Mouse (Mus musculus): Measurements from ENCODE around the gene C1rl.
A peak's percentile ranks its signal among the peaks of the same experiment; 100 is the strongest.
"Not testable (repeated sequence)": the region's sequence is repeated elsewhere in the genome, so short reads cannot be mapped to it uniquely, and the experiment has no call there.

The C1rl gene

GRCm38 (mm10) chr6:124505028-124505427 is 12.1 kb downstream of the C1rl start:
- no peak for DNase-seq (ENCODE audit: low spot score in 2 of 2)

GRCm38 (mm10) chr6:124506991-124507390 is 14.1 kb downstream of the C1rl start:
- DNase-seq (ENCODE audit: low spot score in 2 of 2): no peak

- no peak for DNase-seq (ENCODE audit: low spot score in 2 of 2)
These were observed 15.4 kb downstream of the C1rl start for GRCm38 (mm10) chr6:124508292-124508691.

- DNase-seq (ENCODE audit: low spot score in 2 of 2): not testable (repeated sequence)
These were observed 16.3 kb downstream of the C1rl start for GRCm38 (mm10) chr6:124509192-124509591.

GRCm38 (mm10) chr6:124511936-124512335 is 19.0 kb downstream of the C1rl start:
- DNase-seq (ENCODE audit: low spot score in 2 of 2): no peak

GRCm38 (mm10) chr6:124512355-124512836 is 19.5 kb downstream of the C1rl start, which contains the start of gene C1ra:
TSS of gene C1ra (plus strand) at chr6:124512405.
- peak in 1 of 2 experiments; percentile 51 for DNase-seq (ENCODE audit: low spot score in 2 of 2)

GRCm38 (mm10) chr6:124517733-124518132 is 24.8 kb downstream of the C1rl start:
- DNase-seq (ENCODE audit: low spot score in 2 of 2): not testable (repeated sequence)

- not testable (repeated sequence) for DNase-seq (ENCODE audit: low spot score in 2 of 2)
These were observed 29.2 kb downstream of the C1rl start for GRCm38 (mm10) chr6:124522082-124522481.

GRCm38 (mm10) chr6:124527881-124528280 is 35.0 kb downstream of the C1rl start:
- no peak for DNase-seq (ENCODE audit: low spot score in 2 of 2)

GRCm38 (mm10) chr6:124531077-124531476 is 38.2 kb downstream of the C1rl start:
- DNase-seq (ENCODE audit: low spot score in 2 of 2): no peak

GRCm38 (mm10) chr6:124536125-124536829 is 43.4 kb downstream of the C1rl start:
- not testable (repeated sequence) for DNase-seq (ENCODE audit: low spot score in 2 of 2)

GRCm38 (mm10) chr6:124541176-124541575 is 48.3 kb downstream of the C1rl start:
- not testable (repeated sequence) for DNase-seq (ENCODE audit: low spot score in 2 of 2)

GRCm38 (mm10) chr6:124542284-124542683 is 49.4 kb downstream of the C1rl start, which contains the start of gene C1s1:
TSS of gene C1s1 (minus strand) at chr6:124542359.
- DNase-seq (ENCODE audit: low spot score in 2 of 2): peak in 1 of 2 experiments; percentile 45

GRCm38 (mm10) chr6:124544466-124544865 is 51.6 kb downstream of the C1rl start:
- DNase-seq (ENCODE audit: low spot score in 2 of 2): no peak

GRCm38 (mm10) chr6:124545425-124545824 is 52.5 kb downstream of the C1rl start:
- DNase-seq (ENCODE audit: low spot score in 2 of 2): no peak

- DNase-seq (ENCODE audit: low spot score in 2 of 2): not testable (repeated sequence)
These were observed 55.1 kb downstream of the C1rl start for GRCm38 (mm10) chr6:124547979-124548378.

GRCm38 (mm10) chr6:124549023-124549550 is 56.2 kb downstream of the C1rl start:
- no peak for DNase-seq (ENCODE audit: low spot score in 2 of 2)

- no peak for DNase-seq (ENCODE audit: low spot score in 2 of 2)
These were observed 59.9 kb downstream of the C1rl start for GRCm38 (mm10) chr6:124552766-124553165.

GRCm38 (mm10) chr6:124555956-124556355 is 63.0 kb downstream of the C1rl start:
- DNase-seq (ENCODE audit: low spot score in 2 of 2): not testable (repeated sequence)
